8 mouse cellular contexts compared by ENCODE assay signal in genomic region chr6:113076012-113076685, GRCm38 (mm10). TPM values are rescaled to one million over a fixed set of nuclear protein-coding genes. Genes with fewer than 3 reads are reported as not detected.
DNase-seq lines count a peak whose midpoint lies in the region; ATAC-seq and TF ChIP-seq lines count a peak whose summit lies in the region.

No protein-coding gene starts in this region.

- peaks cover 51% of the 10 kb centered on the region for H3K4me1 ChIP-seq in heart, embryonic 13.5 days
- peaks cover 54% of the 10 kb centered on the region for H3K4me1 ChIP-seq in liver, embryonic 12.5 days
- H3K4me1 ChIP-seq in stomach, postnatal 0 days (replicated peaks; ENCODE audit: control insufficient read depth, insufficient read depth): no peaks in the 10 kb centered on the region

- H3K9me3 ChIP-seq in heart, embryonic 13.5 days: no peaks in the 10 kb centered on the region
- H3K9me3 ChIP-seq in liver, embryonic 12.5 days (replicated peaks): no peaks in the 10 kb centered on the region
- no peaks in the 10 kb centered on the region for H3K9me3 ChIP-seq in stomach, postnatal 0 days (ENCODE audit: control insufficient read depth, low read length)

- peaks cover 6% of the 10 kb centered on the region for H3K36me3 ChIP-seq in heart, embryonic 13.5 days
- peaks cover 25% of the 10 kb centered on the region for H3K36me3 ChIP-seq in liver, embryonic 12.5 days
- H3K36me3 ChIP-seq in stomach, postnatal 0 days (ENCODE audit: control insufficient read depth, insufficient read depth, low read length): no peaks in the 10 kb centered on the region

- H3K27me3 ChIP-seq in heart, embryonic 13.5 days (replicated peaks): no peaks in the 10 kb centered on the region
- no peaks in the 10 kb centered on the region for H3K27me3 ChIP-seq in liver, embryonic 12.5 days (replicated peaks)
- H3K27me3 ChIP-seq in stomach, postnatal 0 days (ENCODE audit: control insufficient read depth, insufficient read depth, low read length): no peaks in the 10 kb centered on the region

- WGBS in heart, embryonic 13.5 days: under 1% methylated on average over 52 of the region's 55 CpGs
- under 1% methylated on average over 55 of the region's 55 CpGs for WGBS in liver, embryonic 12.5 days (ENCODE audit: insufficient replicate concordance)
- 0% methylated on average over 49 of the region's 55 CpGs for WGBS in stomach, postnatal 0 days

- TF ChIP-seq CTCF in stomach, postnatal 0 days (IDR thresholded peaks at IDR 0.05; ENCODE audit: low read depth): peak; percentile 80

- peak; percentile 94 for DNase-seq in CD4-positive, CD25-positive, alpha-beta regulatory T cell, adult 2 months (ENCODE audit: low read depth, low spot score)
- DNase-seq in brain, embryonic 18.5 days (ENCODE audit: low read depth, low spot score): peak; percentile 49
- DNase-seq in fat pad, adult 2 months (ENCODE audit: extremely low read depth, low read depth, low spot score): peak; percentile 93
- DNase-seq in kidney, postnatal 10 days: peak; percentile 98
- peak; percentile 94 to 95 for DNase-seq in natural killer cell, adult 2 months (ENCODE audit: low spot score in 2 of 2)
- peak; percentile 97 for DNase-seq in stomach, postnatal 0 days (ENCODE audit: low spot score)

- H3K27ac ChIP-seq in heart, embryonic 13.5 days (replicated peaks): peak overlapping the region; percentile 100
- peak overlapping the region; percentile 100 for H3K27ac ChIP-seq in liver, embryonic 12.5 days
- peak overlapping the region; percentile 99 for H3K27ac ChIP-seq in stomach, postnatal 0 days (replicated peaks)

- peak overlapping the region; percentile 100 for H3K9ac ChIP-seq in heart, embryonic 13.5 days
- peak overlapping the region; percentile 99 for H3K9ac ChIP-seq in liver, embryonic 12.5 days
- H3K9ac ChIP-seq in stomach, postnatal 0 days (ENCODE audit: low read length): peak overlapping the region; percentile 89

- peak overlapping the region; percentile 79 for H3K4me2 ChIP-seq in heart, embryonic 13.5 days
- H3K4me2 ChIP-seq in liver, embryonic 12.5 days: peak overlapping the region; percentile 69
- H3K4me2 ChIP-seq in stomach, postnatal 0 days (replicated peaks; ENCODE audit: low read depth): peak overlapping the region; percentile 55

- TF ChIP-seq EP300 in stomach, postnatal 0 days (optimal IDR thresholded peaks at IDR 0.05): peak; percentile 83

- peak; percentile 82 for ATAC-seq in heart, embryonic 13.5 days (ENCODE audit: extremely low read depth, insufficient number of reproducible peaks, low FRiP score, low TSS enrichment)
- peak; percentile 80 for ATAC-seq in liver, embryonic 12.5 days
- ATAC-seq in stomach, postnatal 0 days (ENCODE audit: low FRiP score, low TSS enrichment): peak; percentile 86

- H3K4me3 ChIP-seq in heart, embryonic 13.5 days: peak overlapping the region; percentile 97
- peak overlapping the region; percentile 95 for H3K4me3 ChIP-seq in liver, embryonic 12.5 days
- peak overlapping the region; percentile 78 for H3K4me3 ChIP-seq in stomach, postnatal 0 days (ENCODE audit: low read depth, low read length)

RNA-seq across cellular contexts. Expression of gene Setd5, which starts 1.0 kb away (rescaled TPM):
- polyA plus RNA-seq in heart, embryonic 13.5 days (2015; fragmentation: Nextera tagmentation; extraction: Ambion mirVana): 49.5 and 55.8 TPM in 2 replicates
- polyA plus RNA-seq in liver, embryonic 12.5 days (2016; fragmentation: Nextera tagmentation; extraction: Ambion mirVana): 27.2 and 30.1 TPM in 2 replicates
- 34.6 and 35.9 TPM in 2 replicates for polyA plus RNA-seq in stomach, postnatal 0 days (2015; fragmentation: Nextera tagmentation; extraction: Ambion mirVana)

RNA-seq across cellular contexts. Expression of gene Thumpd3, which starts 30.1 kb away (rescaled TPM):
- 32.2 and 34.9 TPM in 2 replicates for polyA plus RNA-seq in heart, embryonic 13.5 days (2015; fragmentation: Nextera tagmentation; extraction: Ambion mirVana)
- 53.1 and 57.0 TPM in 2 replicates for polyA plus RNA-seq in liver, embryonic 12.5 days (2016; fragmentation: Nextera tagmentation; extraction: Ambion mirVana)
- polyA plus RNA-seq in stomach, postnatal 0 days (2015; fragmentation: Nextera tagmentation; extraction: Ambion mirVana): 33.6 and 34.0 TPM in 2 replicates

Comparison
In these comparisons a context has a peak if more than half of its experiments do, and no peak if none do; other contexts are left out.
1. Peak in every context shown above with its lines: DNase-seq, ATAC-seq, H3K4me3 ChIP-seq and H3K27ac ChIP-seq.